Mouse (Mus musculus): ENCODE data around the gene Pnkd. TPM values are rescaled to one million over a fixed set of nuclear protein-coding genes. Genes with fewer than 3 reads are reported as not detected.

Pnkd gene
- polyA plus RNA-seq, 2 experiments: 63.9 to 124 TPM

DNA sequence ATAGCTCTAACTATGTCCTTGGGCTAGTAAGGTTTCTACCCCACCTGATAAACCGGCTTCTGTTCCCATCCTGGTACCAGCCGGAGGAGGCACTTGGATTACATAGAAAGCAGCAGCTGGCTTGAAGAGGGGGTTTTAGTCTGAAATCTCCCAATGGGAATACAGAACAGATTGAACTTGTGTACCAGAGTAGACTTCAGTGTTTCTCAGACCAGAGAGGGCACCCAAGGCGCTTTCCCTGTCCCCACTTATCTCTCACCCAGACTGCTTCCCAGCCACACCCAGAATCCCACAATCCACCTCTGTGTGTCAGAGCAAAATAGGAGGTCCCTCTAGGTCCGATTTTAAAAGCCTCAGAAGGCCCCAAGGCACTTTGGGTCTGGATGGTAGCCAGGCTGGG, 3.6 kb downstream of the Pnkd start:
- TF ChIP-seq POLR2A (IDR thresholded peaks at IDR 0.05; ENCODE audit: borderline replicate concordance, extremely low read depth, insufficient read depth, insufficient read length): no peak
- H3K4me3 ChIP-seq (replicated peaks; ENCODE audit: low read length): no peak overlapping the region
- H3K4me1 ChIP-seq (ENCODE audit: control insufficient read depth, insufficient read depth, low read length): peaks cover 12% of the 10 kb centered on the region
- DNase-seq (ENCODE audit: low spot score): no peak
- 75% methylated on average over 4 of the region's 4 CpGs for WGBS
- H3K4me2 ChIP-seq (replicated peaks; ENCODE audit: low read depth, low read length, severe bottlenecking): no peak overlapping the region
- peaks cover 43% of the 10 kb centered on the region for H3K36me3 ChIP-seq (ENCODE audit: control insufficient read depth, insufficient read depth, low read length)
- no peak overlapping the region for H3K9ac ChIP-seq (ENCODE audit: low read depth, low read length, severe bottlenecking)
- no peak overlapping the region for H3K27ac ChIP-seq (replicated peaks; ENCODE audit: low read depth, low read length)
- H3K27me3 ChIP-seq (ENCODE audit: control insufficient read depth, insufficient read depth, low read length): no peaks in the 10 kb centered on the region
- H3K9me3 ChIP-seq (ENCODE audit: control insufficient read depth, low read length): no peaks in the 10 kb centered on the region
- no peak for ATAC-seq (ENCODE audit: low FRiP score, low read depth)

GRCm38 (mm10) chr1:74289248-74289647, 4.5 kb downstream of the Pnkd start:
- Histone ChIP-seq H3K9ac (ENCODE audit: low read depth, low read length, severe bottlenecking) (no peak overlapping the region), H3K9me3 (ENCODE audit: control insufficient read depth, low read length) (no peaks in the 10 kb centered on the region), H3K27ac (replicated peaks; ENCODE audit: low read depth, low read length) (no peak overlapping the region), H3K4me3 (replicated peaks; ENCODE audit: low read length) (no peak overlapping the region), H3K36me3 (ENCODE audit: control insufficient read depth, insufficient read depth, low read length) (peaks cover 52% of the 10 kb centered on the region), H3K4me2 (replicated peaks; ENCODE audit: low read depth, low read length, severe bottlenecking) (no peak overlapping the region), H3K27me3 (ENCODE audit: control insufficient read depth, insufficient read depth, low read length) (no peaks in the 10 kb centered on the region), H3K4me1 (ENCODE audit: control insufficient read depth, insufficient read depth, low read length) (peaks cover 9% of the 10 kb centered on the region)
- ATAC-seq (ENCODE audit: low FRiP score, low read depth) (no peak), DNase-seq (ENCODE audit: low spot score) (no peak)
- no peak for TF ChIP-seq POLR2A (IDR thresholded peaks at IDR 0.05; ENCODE audit: borderline replicate concordance, extremely low read depth, insufficient read depth, insufficient read length)
- 83% methylated on average over 9 of the region's 9 CpGs for WGBS

- H3K27ac ChIP-seq (replicated peaks; ENCODE audit: low read depth, low read length): no peak overlapping the region
- 70% methylated on average over 2 of the region's 2 CpGs for WGBS
These were observed 5.0 kb downstream of the Pnkd start for GRCm38 (mm10) chr1:74289740-74290139.

GRCm38 (mm10) chr1:74290141-74290540, 5.4 kb downstream of the Pnkd start:
- Histone ChIP-seq H3K4me1 (ENCODE audit: control insufficient read depth, insufficient read depth, low read length) (peaks cover 13% of the 10 kb centered on the region), H3K4me2 (replicated peaks; ENCODE audit: low read depth, low read length, severe bottlenecking) (no peak overlapping the region), H3K27me3 (ENCODE audit: control insufficient read depth, insufficient read depth, low read length) (no peaks in the 10 kb centered on the region), H3K9ac (ENCODE audit: low read depth, low read length, severe bottlenecking) (no peak overlapping the region), H3K27ac (replicated peaks; ENCODE audit: low read depth, low read length) (no peak overlapping the region), H3K4me3 (replicated peaks; ENCODE audit: low read length) (no peak overlapping the region), H3K9me3 (ENCODE audit: control insufficient read depth, low read length) (no peaks in the 10 kb centered on the region), H3K36me3 (ENCODE audit: control insufficient read depth, insufficient read depth, low read length) (peaks cover 56% of the 10 kb centered on the region)
- no peak for ATAC-seq (ENCODE audit: low FRiP score, low read depth)
- no peak for TF ChIP-seq POLR2A (IDR thresholded peaks at IDR 0.05; ENCODE audit: borderline replicate concordance, extremely low read depth, insufficient read depth, insufficient read length)
- DNase-seq (ENCODE audit: low spot score): no peak
- WGBS: 90% methylated on average over 5 of the region's 5 CpGs

More at GRCm38 (mm10) chr1:74289740-74290139, 5.0 kb downstream of the Pnkd start:
- no peak for DNase-seq (ENCODE audit: low spot score)
- ATAC-seq (ENCODE audit: low FRiP score, low read depth): no peak
- Histone ChIP-seq H3K4me3 (replicated peaks; ENCODE audit: low read length) (no peak overlapping the region), H3K9ac (ENCODE audit: low read depth, low read length, severe bottlenecking) (no peak overlapping the region), H3K27me3 (ENCODE audit: control insufficient read depth, insufficient read depth, low read length) (no peaks in the 10 kb centered on the region), H3K9me3 (ENCODE audit: control insufficient read depth, low read length) (no peaks in the 10 kb centered on the region), H3K36me3 (ENCODE audit: control insufficient read depth, insufficient read depth, low read length) (peaks cover 54% of the 10 kb centered on the region), H3K4me1 (ENCODE audit: control insufficient read depth, insufficient read depth, low read length) (peaks cover 9% of the 10 kb centered on the region), H3K4me2 (replicated peaks; ENCODE audit: low read depth, low read length, severe bottlenecking) (no peak overlapping the region)
- TF ChIP-seq POLR2A (IDR thresholded peaks at IDR 0.05; ENCODE audit: borderline replicate concordance, extremely low read depth, insufficient read depth, insufficient read length): no peak

DNA sequence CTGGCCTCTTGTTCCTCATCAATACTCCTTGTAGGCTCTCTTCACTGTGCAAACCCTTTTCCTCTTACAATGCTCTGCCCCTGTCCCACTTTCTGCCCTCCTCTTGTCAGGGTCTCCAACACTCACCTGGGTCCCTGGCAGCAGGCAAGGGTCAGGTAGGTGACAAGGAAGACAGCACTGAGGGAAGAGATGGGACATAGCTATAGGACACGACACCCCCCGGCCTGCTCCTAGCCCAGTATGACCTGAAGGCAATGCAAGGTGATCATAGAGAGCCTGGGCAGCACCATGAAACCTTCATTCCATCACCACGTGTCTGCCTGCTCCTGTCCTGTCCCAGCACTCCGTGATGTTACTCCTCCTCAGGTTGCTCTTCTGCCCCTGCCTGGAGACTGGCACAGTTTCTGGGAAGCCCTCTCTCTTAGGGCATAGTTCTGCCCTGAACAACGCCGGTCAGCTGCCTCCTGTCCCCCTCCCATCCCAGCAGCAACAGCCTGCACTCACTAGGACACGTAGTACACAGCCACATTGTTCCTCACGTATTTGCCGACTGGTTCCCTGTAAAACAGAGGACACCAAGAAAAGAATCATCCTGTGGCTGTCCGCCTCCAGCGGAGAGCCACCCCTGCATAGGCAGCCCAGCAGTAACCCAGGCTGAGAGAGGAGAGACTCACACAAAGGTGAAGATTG, 7.7 kb downstream of the Pnkd start:
- Histone ChIP-seq H3K27ac (replicated peaks; ENCODE audit: low read depth, low read length) (no peak overlapping the region), H3K9me3 (ENCODE audit: control insufficient read depth, low read length) (no peaks in the 10 kb centered on the region), H3K36me3 (ENCODE audit: control insufficient read depth, insufficient read depth, low read length) (peaks cover 56% of the 10 kb centered on the region), H3K4me3 (replicated peaks; ENCODE audit: low read length) (no peak overlapping the region), H3K9ac (ENCODE audit: low read depth, low read length, severe bottlenecking) (no peak overlapping the region), H3K27me3 (ENCODE audit: control insufficient read depth, insufficient read depth, low read length) (no peaks in the 10 kb centered on the region), H3K4me2 (replicated peaks; ENCODE audit: low read depth, low read length, severe bottlenecking) (no peak overlapping the region), H3K4me1 (ENCODE audit: control insufficient read depth, insufficient read depth, low read length) (peaks cover 28% of the 10 kb centered on the region)
- TF ChIP-seq POLR2A (IDR thresholded peaks at IDR 0.05; ENCODE audit: borderline replicate concordance, extremely low read depth, insufficient read depth, insufficient read length): no peak
- DNase-seq (ENCODE audit: low spot score): no peak
- WGBS: 89% methylated on average over 11 of the region's 11 CpGs
- no peak for ATAC-seq (ENCODE audit: low FRiP score, low read depth)

Measured in limb, embryonic 14.5 days (tissue).